Comparison of ENCODE assay signal across 9 mouse cellular contexts in genomic region chr11:32321196-32321565, GRCm38 (mm10). TPM values are rescaled to one million over a fixed set of nuclear protein-coding genes. Genes with fewer than 3 reads are reported as not detected.
A peak's percentile ranks its signal among the peaks of the same experiment; 100 is the strongest.
DNase-seq lines count a peak whose midpoint lies in the region; ATAC-seq and TF ChIP-seq lines count a peak whose summit lies in the region.
"Had no signal": no experiment of that assay in that cellular context is flagged by ENCODE, and none has a peak within 500 bp of the region (broad histone marks: within the 10 kb centered on the region; RNA-seq: fewer than 3 reads in every experiment).

No protein-coding gene starts in this region.

- no peaks in the 10 kb centered on the region for H3K36me3 ChIP-seq in heart, embryonic 11.5 days (ENCODE audit: control insufficient read depth, insufficient read depth, low read length)
- no peaks in the 10 kb centered on the region for H3K36me3 ChIP-seq in spleen, adult 2 months (ENCODE audit: control insufficient read depth, insufficient read depth, low read length)

- H3K27me3 ChIP-seq in heart, embryonic 11.5 days (ENCODE audit: control insufficient read depth, insufficient read depth, low read length) = no peaks in the 10 kb centered on the region; the same call in none of the 2 replicates
- H3K27me3 ChIP-seq in spleen, adult 2 months (ENCODE audit: control insufficient read depth, insufficient read depth, low read length) = no peaks in the 10 kb centered on the region

- TF ChIP-seq CTCF in cortical plate, adult 2 months (IDR thresholded peaks at IDR 0.05; ENCODE audit: extremely low read depth, insufficient read depth, low read length) = peak; percentile 81
- TF ChIP-seq CTCF in spleen, adult 2 months (IDR thresholded peaks at IDR 0.05; ENCODE audit: extremely low read depth, insufficient read depth, insufficient read length, insufficient replicate concordance) = peak; percentile 57; the same call in 1 of the 2 replicates

- H3K4me1 ChIP-seq in heart, embryonic 11.5 days (ENCODE audit: control insufficient read depth, insufficient read depth, low read length) = no peaks in the 10 kb centered on the region
- no peaks in the 10 kb centered on the region for H3K4me1 ChIP-seq in cortical plate, adult 2 months (ENCODE audit: control insufficient read depth, insufficient read depth, low read length)
- no peaks in the 10 kb centered on the region for H3K4me1 ChIP-seq in spleen, adult 2 months (ENCODE audit: control insufficient read depth, insufficient read depth, insufficient read length)

- no peak overlapping the region for H3K9ac ChIP-seq in heart, embryonic 11.5 days (ENCODE audit: low read depth, low read length)

- no peaks in the 10 kb centered on the region for H3K9me3 ChIP-seq in heart, embryonic 11.5 days (replicated peaks; ENCODE audit: control insufficient read depth, low read length)
- H3K9me3 ChIP-seq: megakaryocyte, embryonic 14.5 days had no signal

- no peak overlapping the region for H3K4me3 ChIP-seq in heart, embryonic 11.5 days (ENCODE audit: low read depth, low read length)
- H3K4me3 ChIP-seq in cortical plate, adult 2 months (ENCODE audit: insufficient read depth, low read length) = no peak overlapping the region
- H3K4me3 ChIP-seq in spleen, adult 2 months (ENCODE audit: extremely low read depth, insufficient read depth, insufficient read length) = no peak overlapping the region
- H3K4me3 ChIP-seq: megakaryocyte, embryonic 14.5 days had no signal

- 31% methylated on average over 8 of the region's 8 CpGs for WGBS in heart, embryonic 11.5 days (ENCODE audit: insufficient replicate concordance)
- 38% methylated on average over 8 of the region's 8 CpGs for WGBS in spleen, adult 2 months

- ATAC-seq in heart, embryonic 11.5 days (replicated peaks; ENCODE audit: insufficient number of reproducible peaks, low FRiP score, low TSS enrichment) = no peak

- no peak overlapping the region for H3K27ac ChIP-seq in heart, embryonic 11.5 days (ENCODE audit: low read depth, low read length)
- H3K27ac ChIP-seq in cortical plate, adult 2 months (ENCODE audit: insufficient read depth, low read length) = no peak overlapping the region
- no peak overlapping the region for H3K27ac ChIP-seq in spleen, adult 2 months (ENCODE audit: insufficient read depth, low read length)

- H3K4me2 ChIP-seq in heart, embryonic 11.5 days = no peak overlapping the region

- no peak for TF ChIP-seq POLR2A in cortical plate, adult 2 months (IDR thresholded peaks at IDR 0.05; ENCODE audit: extremely low read depth, insufficient read depth, low read length)
- TF ChIP-seq POLR2A in spleen, adult 2 months (IDR thresholded peaks at IDR 0.05; ENCODE audit: low read depth, low read length) = no peak

- peak; percentile 96 for DNase-seq in heart, adult 11 months
- peak; percentile 33 to 60 for DNase-seq in adrenal gland, adult 18-20 months (ENCODE audit: low spot score in 2 of 2)
- peak; percentile 34 for DNase-seq in heart, adult 8-10 months (ENCODE audit: low spot score)
- DNase-seq in layer of hippocampus, adult 9-11 months = peak; percentile 75
- peak; percentile 22 for DNase-seq in lung, postnatal 25 days (ENCODE audit: low spot score)
- DNase-seq in spleen, adult 2 months (ENCODE audit: low read depth in 1 of 2, low spot score in 2 of 2) = peak in 1 of 2 experiments; percentile 19

RNA-seq across cellular contexts. Expression of gene Hbq1a, which starts 21.3 kb away (rescaled TPM):
- 0.64 and 1.2 TPM in 2 replicates for polyA plus RNA-seq in heart, embryonic 11.5 days (2014; fragmentation: Nextera tagmentation; extraction: Ambion mirVana)
- total RNA-seq in adrenal gland, adult 18-20 months (2021) = not detected
- 3.0 and 3.5 TPM in 2 replicates for polyA plus RNA-seq in cortical plate, adult 2 months (2012; rRNA removed)
- under 1 TPM in 1 of 4 experiments, not detected in 3; 0.83 TPM for total RNA-seq in heart, adult 8-10 months (2022)
- 6.4 and 12.1 TPM in 2 replicates for polyA plus RNA-seq in spleen, adult 2 months (2012; rRNA removed)

RNA-seq across cellular contexts. Expression of gene Hba-a2, which starts 24.9 kb away (rescaled TPM):
- 18,841 and 22,217 TPM in 2 replicates for polyA plus RNA-seq in heart, embryonic 11.5 days (2014; fragmentation: Nextera tagmentation; extraction: Ambion mirVana)
- 1,000 to 10,000 TPM; 1,371 to 4,495 TPM for total RNA-seq in adrenal gland, adult 18-20 months (2021)
- 389 and 531 TPM in 2 replicates for polyA plus RNA-seq in cortical plate, adult 2 months (2012; rRNA removed)
- 1,000 to 10,000 TPM; 1,411 to 8,978 (median 2,103) TPM for total RNA-seq in heart, adult 8-10 months (2022)
- polyA plus RNA-seq in spleen, adult 2 months (2012; rRNA removed) = 85,032 and 127,038 TPM in 2 replicates

RNA-seq across cellular contexts. Expression of gene Sh3pxd2b, which starts 26.4 kb away (rescaled TPM):
- 14.8 and 15.3 TPM in 2 replicates for polyA plus RNA-seq in heart, embryonic 11.5 days (2014; fragmentation: Nextera tagmentation; extraction: Ambion mirVana)
- total RNA-seq in adrenal gland, adult 18-20 months (2021) = 10 to 100 TPM in 1 of 2 experiments, 1 to 10 TPM in 1; 9.8 to 11.2 TPM
- 8.6 and 8.7 TPM in 2 replicates for polyA plus RNA-seq in cortical plate, adult 2 months (2012; rRNA removed)
- 1 to 10 TPM; 2.3 to 4.9 (median 3.3) TPM for total RNA-seq in heart, adult 8-10 months (2022)
- polyA plus RNA-seq in spleen, adult 2 months (2012; rRNA removed) = 2.2 and 2.8 TPM in 2 replicates

RNA-seq across cellular contexts. Expression of gene Hbq1b, which starts 34.4 kb away (rescaled TPM):
- polyA plus RNA-seq in heart, embryonic 11.5 days (2014; fragmentation: Nextera tagmentation; extraction: Ambion mirVana) = 23.0 and 24.4 TPM in 2 replicates
- not detected for total RNA-seq in adrenal gland, adult 18-20 months (2021)
- polyA plus RNA-seq in cortical plate, adult 2 months (2012; rRNA removed) = 1.9 and 2.1 TPM in 2 replicates
- total RNA-seq in heart, adult 8-10 months (2022) = 1 to 10 TPM in 1 of 4 experiments, under 1 TPM in 1, not detected in 2; 0.52 to 1.6 TPM
- polyA plus RNA-seq in spleen, adult 2 months (2012; rRNA removed) = 51.0 and 62.0 TPM in 2 replicates

RNA-seq across cellular contexts. Expression of gene Hba-a1, which starts 37.9 kb away (rescaled TPM):
- 8,943 and 11,032 TPM in 2 replicates for polyA plus RNA-seq in heart, embryonic 11.5 days (2014; fragmentation: Nextera tagmentation; extraction: Ambion mirVana)
- 1,000 to 10,000 TPM; 1,892 to 5,977 TPM for total RNA-seq in adrenal gland, adult 18-20 months (2021)
- polyA plus RNA-seq in cortical plate, adult 2 months (2012; rRNA removed) = 139 and 197 TPM in 2 replicates
- over 10,000 TPM in 1 of 4 experiments, 1,000 to 10,000 TPM in 3; 1,679 to 11,117 (median 2,615) TPM for total RNA-seq in heart, adult 8-10 months (2022)
- polyA plus RNA-seq in spleen, adult 2 months (2012; rRNA removed) = 52,565 and 79,309 TPM in 2 replicates

Comparison
In these comparisons a context has a peak if more than half of its experiments do, and no peak if none do; other contexts are left out.
1. RNA of gene Hba-a2, which starts 24.9 kb away (polyA plus RNA-seq): 85,032 to 127,038 TPM in spleen, adult 2 months and 18,841 to 22,217 TPM in heart, embryonic 11.5 days; 389 to 531 TPM in cortical plate, adult 2 months; every median in the first group is over 10 times any median in the second.